ENCODE assay signal across 8 mouse cellular contexts in the genomic region with DNA sequence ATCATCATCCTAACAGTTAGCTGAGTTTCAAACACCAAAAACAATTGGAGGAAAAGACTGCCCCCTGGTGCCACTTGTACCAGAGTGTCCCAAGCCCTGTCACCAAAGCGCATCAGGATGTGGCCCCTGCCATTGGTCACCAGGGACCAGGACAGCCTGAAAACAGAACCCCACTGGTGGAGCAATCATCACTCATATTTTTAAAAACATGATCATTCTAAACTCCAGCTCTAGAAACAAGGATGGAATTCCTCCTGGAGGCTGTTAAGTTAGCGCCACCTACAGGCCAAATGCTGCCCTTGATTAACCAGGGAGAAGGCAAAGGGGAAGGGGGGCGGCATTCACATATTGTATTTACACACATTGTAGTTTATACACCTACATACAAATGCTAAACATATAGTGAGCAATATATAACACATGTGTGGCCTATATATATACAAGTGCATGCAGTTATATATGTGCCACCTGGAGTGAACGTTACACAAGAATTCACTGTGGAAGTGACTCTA. TPM values are rescaled to one million over a fixed set of nuclear protein-coding genes. Genes with fewer than 3 reads are reported as not detected.
DNase-seq lines count a peak whose midpoint lies in the region; ATAC-seq and TF ChIP-seq lines count a peak whose summit lies in the region.

No protein-coding gene starts in this region.

- no peaks in the 10 kb centered on the region; the same call in 1 of the 2 replicates for H3K27me3 ChIP-seq in cerebellum, adult 2 months (ENCODE audit: control insufficient read depth, insufficient read depth, low read length)
- peaks cover 4% of the 10 kb centered on the region for H3K27me3 ChIP-seq in kidney, postnatal 0 days (ENCODE audit: insufficient read depth, low read length)
- H3K27me3 ChIP-seq in neural tube, embryonic 13.5 days, result peaks cover 70% of the 10 kb centered on the region

- H3K9ac ChIP-seq in kidney, postnatal 0 days (ENCODE audit: low read depth, low read length), result no peak overlapping the region
- H3K9ac ChIP-seq in neural tube, embryonic 13.5 days, result no peak overlapping the region

- no peak overlapping the region for H3K27ac ChIP-seq in cerebellum, adult 2 months (ENCODE audit: insufficient read depth, low read length)
- no peak overlapping the region for H3K27ac ChIP-seq in gastrocnemius, adult 2 months
- H3K27ac ChIP-seq in kidney, postnatal 0 days, result no peak overlapping the region
- no peak overlapping the region for H3K27ac ChIP-seq in neural tube, embryonic 13.5 days (replicated peaks)

- H3K4me2 ChIP-seq in kidney, postnatal 0 days (ENCODE audit: low read length), result no peak overlapping the region
- H3K4me2 ChIP-seq in neural tube, embryonic 13.5 days, result no peak overlapping the region

- DNase-seq in A20 (ENCODE audit: low read depth, low spot score), result peak; percentile 89
- peak; percentile 55 for DNase-seq in ES-CJ7 (ENCODE audit: low read depth, low spot score)
- DNase-seq in cerebellum, adult 2 months, result peak; percentile 13 to 50
- peak; percentile 37 for DNase-seq in gastrocnemius, adult 2 months
- DNase-seq in kidney, postnatal 0 days (ENCODE audit: low spot score), result peak; percentile 81
- peak; percentile 46 for DNase-seq in lung, adult 2 months
- peak; percentile 16 to 60 for DNase-seq in thymus, postnatal 10 days (ENCODE audit: low spot score in 2 of 2)

- H3K9me3 ChIP-seq in kidney, postnatal 0 days (replicated peaks; ENCODE audit: low read length), result no peaks in the 10 kb centered on the region
- no peaks in the 10 kb centered on the region for H3K9me3 ChIP-seq in neural tube, embryonic 13.5 days

- TF ChIP-seq POLR2A in cerebellum, adult 2 months (IDR thresholded peaks at IDR 0.05; ENCODE audit: borderline replicate concordance, insufficient read depth, low read length), result no peak
- no peak for TF ChIP-seq POLR2A in lung, adult 2 months (IDR thresholded peaks at IDR 0.05; ENCODE audit: borderline replicate concordance, extremely low read depth, low read depth, low read length)

- peak; percentile 27 for ATAC-seq in kidney, postnatal 0 days (replicated peaks; ENCODE audit: low FRiP score, low read depth)
- ATAC-seq in neural tube, embryonic 13.5 days (ENCODE audit: low read depth), result peak; percentile 52; the same call in 1 of the 2 replicates

- TF ChIP-seq CTCF in cerebellum, adult 2 months (IDR thresholded peaks at IDR 0.05; ENCODE audit: borderline replicate concordance, insufficient read depth, low read depth, low read length), result peak; percentile 56
- peak; percentile 74 for TF ChIP-seq CTCF in gastrocnemius, adult 2 months (IDR thresholded peaks at IDR 0.05)
- TF ChIP-seq CTCF in kidney, postnatal 0 days (IDR thresholded peaks at IDR 0.05; ENCODE audit: low read depth), result peak; percentile 79
- TF ChIP-seq CTCF in lung, adult 2 months (IDR thresholded peaks at IDR 0.05; ENCODE audit: insufficient read depth, low read length), result peak; percentile 52

- WGBS in cerebellum, adult 2 months, result 26% methylated on average over 4 of the region's 4 CpGs
- WGBS in kidney, postnatal 0 days, result 26% methylated on average over 4 of the region's 4 CpGs
- WGBS in lung, adult 2 months, result 26% methylated on average over 4 of the region's 4 CpGs
- 32% methylated on average over 4 of the region's 4 CpGs for WGBS in neural tube, embryonic 13.5 days

- intact Hi-C loops in gastrocnemius, adult 2 months (cut with DNase I), result loop anchor here (2.0 to 10.0 kb wide), 3 partner anchors 128 to 298 kb away; a partner anchor contains a TSS

- no peak overlapping the region for H3K4me3 ChIP-seq in cerebellum, adult 2 months (replicated peaks; ENCODE audit: insufficient read depth, low read depth, low read length)
- no peak overlapping the region for H3K4me3 ChIP-seq in gastrocnemius, adult 2 months
- H3K4me3 ChIP-seq in kidney, postnatal 0 days (replicated peaks; ENCODE audit: low read depth, low read length), result no peak overlapping the region
- H3K4me3 ChIP-seq in lung, adult 2 months (replicated peaks; ENCODE audit: extremely low read depth, low read depth, low read length), result no peak overlapping the region
- H3K4me3 ChIP-seq in neural tube, embryonic 13.5 days, result no peak overlapping the region

- H3K36me3 ChIP-seq in kidney, postnatal 0 days (ENCODE audit: insufficient read depth, low read length), result no peaks in the 10 kb centered on the region
- no peaks in the 10 kb centered on the region for H3K36me3 ChIP-seq in neural tube, embryonic 13.5 days

- no peaks in the 10 kb centered on the region for H3K4me1 ChIP-seq in cerebellum, adult 2 months (ENCODE audit: control insufficient read depth, insufficient read depth, low read length)
- 0 out of 2 replicates have a peak, but pooled peaks cover 5% of the 10 kb centered on the region for H3K4me1 ChIP-seq in kidney, postnatal 0 days (replicated peaks; ENCODE audit: insufficient read depth, low read length)
- H3K4me1 ChIP-seq in lung, adult 2 months (ENCODE audit: control insufficient read depth, insufficient read depth, low read length), result peaks cover 13% of the 10 kb centered on the region
- peaks cover 16% of the 10 kb centered on the region for H3K4me1 ChIP-seq in neural tube, embryonic 13.5 days (replicated peaks)

RNA-seq across cellular contexts. Expression of a gene that starts 1.9 kb away (rescaled TPM):
- 0.38 and 0.41 TPM in 2 replicates for polyA plus RNA-seq in cerebellum, adult 2 months (2012; rRNA removed)
- total RNA-seq in gastrocnemius, adult 2 months (2021), result not detected
- polyA plus RNA-seq in kidney, postnatal 0 days (2015; fragmentation: Nextera tagmentation; extraction: Ambion mirVana), result 0.14 and 0.36 TPM in 2 replicates
- polyA plus RNA-seq in lung, adult 2 months (2012; rRNA removed), result 4.0 and 4.6 TPM in 2 replicates
- polyA plus RNA-seq in neural tube, embryonic 13.5 days (2015; fragmentation: Nextera tagmentation; extraction: Ambion mirVana), result not detected in 2 replicates

RNA-seq across cellular contexts. Expression of a gene that starts 7.1 kb away (rescaled TPM):
- polyA plus RNA-seq in cerebellum, adult 2 months (2012; rRNA removed), result 16.1 and 17.3 TPM in 2 replicates
- 1 to 10 TPM; 4.4 to 6.0 TPM for total RNA-seq in gastrocnemius, adult 2 months (2021)
- polyA plus RNA-seq in kidney, postnatal 0 days (2015; fragmentation: Nextera tagmentation; extraction: Ambion mirVana), result 6.6 and 7.0 TPM in 2 replicates
- polyA plus RNA-seq in lung, adult 2 months (2012; rRNA removed), result 4.6 and 7.2 TPM in 2 replicates
- polyA plus RNA-seq in neural tube, embryonic 13.5 days (2015; fragmentation: Nextera tagmentation; extraction: Ambion mirVana), result 8.3 and 9.4 TPM in 2 replicates

Comparison
In these comparisons a context has a peak if more than half of its experiments do, and no peak if none do; other contexts are left out.
1. DNase-seq: peak in every context shown above with its lines; median percentile 89 in A20; 81 in kidney, postnatal 0 days; 55 in ES-CJ7; 46 in lung, adult 2 months; 38 in thymus, postnatal 10 days; 37 in gastrocnemius, adult 2 months; 32 in cerebellum, adult 2 months.